Mouse (Mus musculus): ENCODE measurements around the gene Exoc3l.
A peak's percentile ranks its signal among the peaks of the same experiment; 100 is the strongest.

The Exoc3l gene

GRCm38 (mm10) chr8:105295895-105296573 lies at the start of gene Exoc3l:
TSS of gene Exoc3l (minus strand) at chr8:105296101.
- DNase-seq: no peak

DNA sequence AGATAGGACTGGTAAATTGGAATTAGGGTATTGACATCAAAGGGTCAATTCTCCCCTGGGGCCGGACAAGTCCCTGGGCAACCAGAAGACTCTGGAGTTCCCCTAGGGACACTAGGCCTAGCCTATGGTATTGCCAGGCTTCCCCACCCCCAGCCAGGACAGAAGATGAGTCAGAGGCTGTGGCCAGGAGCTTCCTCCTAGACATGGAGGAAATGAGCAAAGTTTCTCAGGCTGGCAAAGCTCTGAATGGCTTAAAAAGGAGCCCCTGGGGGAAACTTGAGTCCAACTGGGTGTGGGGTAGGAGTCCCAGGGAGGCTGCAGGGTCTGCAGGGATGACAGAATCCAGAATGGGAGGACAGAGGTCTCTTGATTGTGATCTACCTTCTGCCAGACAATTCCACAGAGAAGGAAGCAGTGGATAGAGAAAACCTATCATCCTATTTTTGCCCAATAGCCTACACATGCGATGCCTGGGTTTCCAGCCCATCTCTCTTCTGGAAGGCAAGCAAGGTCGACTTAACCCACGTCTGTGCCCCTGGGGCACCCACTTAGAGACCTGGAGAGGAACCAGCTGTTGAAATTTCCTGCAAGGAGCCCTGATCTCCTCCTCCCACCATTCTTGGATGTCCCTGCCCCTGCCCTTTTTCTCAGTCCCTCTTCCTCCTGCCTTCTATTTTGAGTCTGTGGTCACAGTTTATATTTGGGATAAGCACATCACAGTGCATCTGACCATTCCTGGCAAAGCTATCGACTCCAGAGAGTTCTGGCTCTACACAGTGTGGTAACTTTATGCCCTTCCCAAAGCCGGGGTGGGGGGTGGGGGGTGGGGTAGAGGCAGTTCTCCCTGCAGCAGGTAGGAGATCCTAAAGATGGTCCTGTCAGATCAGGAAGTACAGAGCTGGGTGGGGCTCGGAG lies 49.4 kb upstream of the Exoc3l start:
- DNase-seq: no peak

DNA sequence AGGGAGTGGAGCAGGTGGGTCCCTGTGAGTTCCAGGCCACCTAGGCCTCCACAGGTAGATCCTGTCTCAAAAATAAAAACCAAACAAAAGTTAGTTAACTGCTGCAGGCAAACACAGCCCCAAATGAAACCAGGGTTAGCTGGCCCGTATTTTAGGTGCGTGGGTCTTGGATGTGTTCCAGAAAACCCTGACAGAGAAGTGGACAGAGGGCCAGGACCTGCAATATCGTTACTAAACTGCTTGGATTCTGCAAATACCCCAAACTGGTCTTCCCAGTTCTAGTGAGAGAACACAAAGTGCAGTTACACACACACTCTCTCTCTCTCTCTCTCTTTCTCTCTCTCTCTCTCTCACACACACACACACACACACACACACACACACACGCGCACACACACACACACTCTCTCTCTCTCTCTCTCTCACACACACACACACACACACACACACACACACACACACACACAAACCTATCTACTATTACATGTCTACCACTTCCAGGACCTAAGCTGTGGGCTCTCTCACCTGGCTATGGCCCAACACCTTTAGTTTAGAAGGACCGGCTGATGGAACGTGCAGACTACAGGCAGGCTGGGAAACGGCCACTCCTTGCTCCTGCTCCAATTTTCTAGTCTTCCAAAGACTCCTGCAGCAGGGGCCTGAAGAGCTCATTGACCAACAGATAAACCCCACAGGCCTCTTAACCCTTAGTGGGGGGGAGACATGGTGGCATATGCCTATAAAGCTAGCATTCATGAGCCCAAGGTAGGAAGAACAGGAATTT lies 48.1 kb upstream of the Exoc3l start:
- no peak for DNase-seq

GRCm38 (mm10) chr8:105342768-105343167 lies 46.9 kb upstream of the Exoc3l start:
- no peak for DNase-seq

- DNase-seq: no peak
These were observed 45.5 kb upstream of the Exoc3l start for GRCm38 (mm10) chr8:105341399-105341798.

GRCm38 (mm10) chr8:105339886-105340635 lies 44.2 kb upstream of the Exoc3l start:
- DNase-seq: no peak

DNA sequence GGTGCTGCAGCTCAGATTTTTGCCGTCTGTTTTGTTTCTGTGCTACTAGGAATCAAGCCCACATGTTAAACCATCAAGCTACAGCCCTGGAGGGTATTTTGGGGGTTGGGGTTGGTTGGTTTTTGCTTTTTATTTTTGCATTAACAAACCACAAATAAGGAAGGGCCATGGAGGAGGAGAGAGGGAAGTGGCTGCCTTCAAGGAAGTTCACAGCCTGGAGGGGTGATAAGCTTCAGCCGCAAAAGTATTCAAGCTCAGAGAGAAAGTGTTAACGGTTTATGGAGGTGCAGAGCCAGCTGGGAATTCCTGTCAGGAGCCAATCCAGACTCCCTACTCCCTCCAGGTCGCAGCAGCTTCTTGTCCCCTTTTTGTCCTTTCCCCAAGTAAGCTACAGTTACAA lies 43.1 kb upstream of the Exoc3l start:
- no peak for DNase-seq

DNA sequence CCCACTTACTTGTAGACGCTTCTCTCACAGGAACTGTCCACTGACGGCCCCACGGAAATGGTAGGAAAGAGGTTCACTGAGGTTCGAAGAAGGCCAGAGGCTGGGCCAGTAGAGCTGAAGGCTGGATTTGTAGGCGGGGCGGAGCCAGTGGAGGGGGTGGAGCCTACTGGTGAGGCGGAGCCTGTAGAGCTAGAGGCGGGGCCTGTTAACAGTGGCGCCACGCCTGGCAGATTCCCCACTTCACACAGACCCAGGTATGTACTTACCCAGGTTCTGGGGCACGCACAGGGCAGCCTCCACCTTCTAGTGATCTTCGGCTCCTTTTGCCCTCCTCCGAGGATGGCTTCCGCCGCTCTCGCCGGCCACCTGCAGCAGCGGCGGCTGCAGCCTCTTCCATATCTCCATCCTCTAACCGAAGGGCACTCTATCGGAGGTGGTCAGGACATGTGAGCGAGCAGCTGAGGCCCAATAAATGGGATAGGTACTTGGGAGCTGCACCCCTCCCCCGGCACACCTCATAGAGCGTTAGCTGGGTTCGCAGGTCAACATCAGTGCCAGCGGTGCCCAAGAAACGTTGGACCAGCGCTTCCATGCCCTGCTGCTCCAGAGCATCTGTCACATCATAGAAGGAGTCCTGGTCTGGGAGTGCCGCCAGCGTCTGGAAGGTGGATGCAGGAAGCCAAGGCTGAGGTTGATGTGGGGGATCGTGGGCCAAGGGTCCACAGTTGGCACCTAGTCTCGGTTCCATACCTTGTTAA lies 40.7 kb upstream of the Exoc3l start:
- no peak for DNase-seq

DNA sequence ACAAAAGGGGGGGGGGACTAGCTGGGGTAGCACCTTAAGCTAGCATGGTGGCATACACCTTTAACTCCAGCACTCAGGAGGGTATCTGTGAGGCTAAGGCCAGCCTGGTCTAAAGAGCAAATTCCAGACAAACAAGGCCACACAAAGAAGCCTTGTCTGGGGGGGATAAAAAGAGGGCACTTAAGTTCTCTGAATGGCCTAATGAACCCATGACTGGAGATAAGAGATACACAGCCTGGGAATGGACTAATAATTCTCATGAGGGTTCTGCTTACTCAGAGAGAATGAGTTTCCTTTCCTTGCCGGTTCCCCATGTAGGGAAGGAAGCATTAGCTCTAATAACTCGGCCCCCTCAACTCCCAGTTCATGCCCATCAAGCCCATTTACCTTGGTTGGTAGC lies 36.6 kb upstream of the Exoc3l start:
- no peak for DNase-seq

GRCm38 (mm10) chr8:105331931-105332330 lies 36.0 kb upstream of the Exoc3l start:
- no peak for DNase-seq

DNA sequence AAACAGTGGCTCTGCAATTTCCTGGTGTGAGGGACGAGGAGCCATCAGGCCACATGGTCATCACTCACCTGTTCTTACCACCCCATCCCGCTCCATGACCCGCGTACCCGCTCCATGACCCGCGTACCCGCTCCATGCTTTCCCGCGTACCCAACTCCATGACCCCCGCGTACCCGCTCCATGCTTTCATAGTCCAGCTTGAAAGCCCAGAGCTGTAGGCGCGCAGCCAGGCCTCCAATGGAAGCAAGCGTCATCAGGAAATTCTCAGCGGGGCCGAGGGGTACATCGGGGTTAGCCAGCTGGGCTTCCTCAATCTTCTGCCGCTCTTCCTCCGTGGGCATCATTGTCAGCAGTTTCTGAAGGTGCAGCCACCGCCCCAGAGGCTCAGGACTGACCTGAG lies 35.6 kb upstream of the Exoc3l start:
- no peak for DNase-seq

- DNase-seq: no peak
These were observed 34.4 kb upstream of the Exoc3l start for GRCm38 (mm10) chr8:105330325-105330724.

- no peak for DNase-seq
These were observed 31.1 kb upstream of the Exoc3l start for GRCm38 (mm10) chr8:105326968-105327367.

GRCm38 (mm10) chr8:105326141-105326672 lies 30.3 kb upstream of the Exoc3l start, which contains the start of the genes Lrrc29 and Tmem208:
TSS of gene Lrrc29 (minus strand) at chr8:105326278.
TSS of gene Tmem208 (plus strand) at chr8:105326354.
- DNase-seq: peak; percentile 98

- DNase-seq: no peak
These were observed 29.8 kb upstream of the Exoc3l start for GRCm38 (mm10) chr8:105325641-105326093.

DNA sequence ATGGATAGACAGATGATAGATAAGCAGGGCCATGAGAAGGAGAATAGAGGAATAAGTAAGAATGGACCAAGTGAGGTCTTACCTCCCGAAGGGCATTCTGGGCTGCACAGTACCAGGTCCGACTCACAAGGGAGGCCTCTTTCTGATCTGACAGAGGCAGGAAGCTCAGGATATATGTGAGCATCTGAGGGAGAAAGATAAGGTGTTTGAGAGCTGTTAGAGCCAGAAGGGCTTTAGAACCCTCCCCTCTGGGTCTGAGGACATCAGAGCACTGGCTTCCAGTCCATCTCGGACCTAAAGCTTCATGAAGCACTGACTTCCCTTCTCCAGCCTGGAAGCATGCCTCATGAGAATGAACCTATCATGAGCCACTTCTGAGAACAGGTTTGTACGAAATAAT lies 27.3 kb upstream of the Exoc3l start:
- DNase-seq: no peak

- no peak for DNase-seq
These were observed 22.8 kb upstream of the Exoc3l start for GRCm38 (mm10) chr8:105318662-105319190.

DNA sequence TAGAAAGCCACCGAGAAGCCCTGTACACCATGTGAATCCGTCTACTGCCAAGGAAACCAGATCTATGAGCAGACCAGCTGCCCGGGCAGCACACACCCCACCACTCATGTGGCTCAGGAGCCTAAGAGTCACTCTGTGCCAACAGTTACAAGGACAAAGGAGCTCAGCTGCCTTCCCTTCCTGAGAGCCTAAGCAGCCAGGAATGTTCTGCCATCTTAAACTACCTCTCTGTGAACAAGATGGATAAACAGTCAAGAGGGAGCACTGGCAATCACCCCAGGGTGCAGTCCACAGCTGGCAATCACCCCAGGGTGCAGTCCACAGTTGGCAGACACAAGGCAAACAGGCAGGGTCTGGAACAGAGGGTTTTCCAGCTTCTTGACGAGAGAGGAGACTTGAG lies 22.0 kb upstream of the Exoc3l start:
- DNase-seq: no peak

DNA sequence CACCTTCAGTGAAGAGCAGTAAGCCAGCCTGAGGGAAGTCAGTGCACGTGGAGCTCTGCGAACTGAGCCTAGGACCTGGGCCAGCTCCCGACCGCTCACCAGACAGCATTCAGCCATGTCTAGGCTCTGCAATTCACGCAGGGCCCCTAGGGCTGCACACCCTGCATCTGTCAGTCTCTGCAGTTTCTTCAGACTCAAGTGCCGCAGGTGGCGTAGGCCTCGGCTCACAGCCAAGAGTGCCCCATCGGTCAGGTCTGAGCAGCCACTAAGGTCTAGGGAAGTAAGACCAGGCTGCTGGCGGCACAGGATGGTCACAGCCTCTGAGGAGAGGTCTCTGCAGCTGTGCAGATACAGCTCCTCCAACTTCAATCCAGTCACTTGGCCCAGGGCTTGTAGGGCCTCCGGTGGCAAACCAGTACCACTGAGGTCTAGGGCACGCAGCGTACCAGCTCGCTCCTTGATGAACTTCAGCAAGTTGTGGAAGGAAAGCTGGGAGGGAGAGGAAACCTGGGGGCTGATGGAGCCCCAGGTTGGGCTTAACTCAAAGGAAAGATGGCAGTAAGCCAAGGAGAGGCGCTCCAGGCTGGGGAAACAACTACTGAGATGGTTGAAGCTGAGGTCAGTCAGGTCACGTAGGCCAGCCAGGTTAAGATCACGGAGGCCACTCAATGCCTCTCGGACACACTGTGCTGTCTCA lies 19.3 kb upstream of the Exoc3l start:
- DNase-seq: no peak

All from right cerebral cortex, adult 18-20 months (tissue).